Mouse (Mus musculus) E14TG2a.4 (cell line): ENCODE results near the gene Lysmd1.
A peak's percentile ranks its signal among the peaks of the same experiment; 100 is the strongest.

ENCODE experiments used
- H3K27me3 ChIP-seq: 2 replicates; pipeline ENCODE4 v1.6.1; 2014; ENCODE audit warnings: low read length, control low read depth; ENCODE audit not compliant: insufficient read depth
- H3K36me3 ChIP-seq: 2 replicates; pipeline ENCODE4 v1.6.1; 2014; ENCODE audit warnings: low read length, control low read depth; ENCODE audit not compliant: insufficient read depth
- H3K4me1 ChIP-seq: replicated peaks from 2 replicates; pipeline ENCODE4 v1.6.1; 2014; ENCODE audit warnings: low read depth, low read length, control low read depth
- H3K4me3 ChIP-seq: replicated peaks from 2 replicates; pipeline ENCODE4 v1.5.1; 2014; ENCODE audit warnings: mild to moderate bottlenecking, low read length
- H3K9me3 ChIP-seq: 2 replicates; pipeline ENCODE4 v1.6.1; 2014; ENCODE audit warnings: low read length, control low read depth
- CTCF ChIP-seq: conservative IDR thresholded peaks from 2 replicates; pipeline ENCODE4 v1.5.1; 2014; ENCODE audit warnings: low read length
- NANOG ChIP-seq: IDR thresholded peaks from 2 replicates; pipeline ENCODE4 v1.6.1; 2014; ENCODE audit warnings: borderline replicate concordance, low read length, mixed read lengths
- POU5F1 ChIP-seq: IDR thresholded peaks from 2 replicates; pipeline ENCODE4 v1.6.1; 2014; ENCODE audit warnings: low read length, borderline replicate concordance

Gene Lysmd1

DNA sequence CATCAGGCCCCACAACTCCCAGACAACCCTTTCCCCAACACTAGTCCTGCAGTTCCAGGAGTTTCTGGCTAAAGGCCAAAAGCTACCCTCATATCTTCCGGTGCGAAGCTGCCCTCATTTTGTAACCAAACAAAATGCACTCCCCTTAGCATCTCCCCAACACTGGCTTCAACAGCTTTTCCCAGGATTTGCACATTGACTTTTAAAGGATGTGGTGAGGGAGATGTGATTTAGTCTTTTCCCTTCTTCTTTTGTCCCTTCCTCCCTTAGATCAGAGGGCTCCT is 28.4 kb downstream of the Lysmd1 start:
- peaks cover 26% of the 10 kb centered on the region for H3K36me3 ChIP-seq
- H3K9me3 ChIP-seq, result no peaks in the 10 kb centered on the region
- H3K4me1 ChIP-seq, result peaks cover 68% of the 10 kb centered on the region
- peak overlapping the region; percentile 87 for H3K4me3 ChIP-seq
- peaks cover 20% of the 10 kb centered on the region for H3K27me3 ChIP-seq
- no peak for TF ChIP-seq NANOG
- TF ChIP-seq CTCF, result no peak
- TF ChIP-seq POU5F1, result no peak

DNA sequence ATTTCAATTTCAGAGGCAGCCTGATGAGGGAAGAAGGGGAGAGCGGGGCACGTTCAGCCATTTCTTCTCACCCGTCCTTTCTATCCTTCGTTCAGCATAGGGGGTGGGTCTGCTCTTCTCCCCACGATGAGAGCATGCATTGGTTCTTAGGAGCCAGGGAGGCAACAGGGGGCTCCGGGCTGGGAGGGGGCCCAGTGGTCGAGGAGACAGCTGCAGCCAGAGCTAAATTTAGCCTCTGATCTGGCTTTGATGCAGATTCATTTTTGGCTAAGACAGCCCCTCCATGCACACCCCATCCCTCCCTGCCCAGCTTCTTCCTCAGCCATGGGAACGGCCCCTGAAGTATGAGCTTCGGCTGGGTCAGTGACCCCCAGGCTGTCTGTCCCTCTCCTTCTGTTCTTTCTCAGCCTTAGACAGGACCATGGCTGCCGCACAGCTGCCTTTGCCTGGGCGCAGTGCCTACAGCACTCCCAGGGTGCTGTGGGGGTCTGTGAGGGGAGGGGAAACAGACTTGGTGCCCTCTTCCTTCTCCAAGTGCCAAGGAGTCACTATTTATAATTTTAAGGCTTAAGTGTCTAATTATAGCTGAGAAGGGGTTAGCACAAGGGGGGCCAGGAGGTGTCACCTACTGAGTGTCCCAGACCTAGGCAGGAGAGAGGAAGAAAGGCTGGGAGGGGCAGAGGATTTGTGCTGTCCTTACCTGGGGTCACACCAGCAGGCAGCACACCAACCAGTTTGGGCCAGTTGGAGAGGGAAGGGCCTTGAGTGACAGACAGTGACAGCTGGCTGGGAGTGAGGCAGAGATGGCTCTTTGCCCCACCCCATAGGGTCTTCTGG is 29.7 kb downstream of the Lysmd1 start:
- peaks cover 20% of the 10 kb centered on the region for H3K27me3 ChIP-seq
- no peaks in the 10 kb centered on the region for H3K9me3 ChIP-seq
- H3K4me3 ChIP-seq, result peak overlapping the region; percentile 87
- peaks cover 71% of the 10 kb centered on the region for H3K4me1 ChIP-seq
- H3K36me3 ChIP-seq, result peaks cover 39% of the 10 kb centered on the region
- TF ChIP-seq NANOG (no peak), POU5F1 (no peak), CTCF (no peak)

DNA sequence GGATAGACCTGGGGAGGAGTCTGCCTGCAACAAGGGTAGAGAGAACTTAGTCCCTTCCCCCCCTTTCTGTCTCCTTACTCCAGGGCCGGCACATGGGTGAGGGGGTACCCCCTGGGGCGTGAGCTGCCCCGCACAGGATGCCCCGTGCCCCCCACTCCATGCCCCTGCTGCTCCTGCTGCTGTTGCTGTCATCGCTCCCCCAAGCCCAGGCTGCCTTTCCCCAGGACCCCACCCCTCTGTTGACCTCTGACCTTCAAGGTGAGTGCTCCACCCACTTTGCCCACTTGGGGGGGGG is 30.3 kb downstream of the Lysmd1 start:
- Histone ChIP-seq H3K4me3 (peak overlapping the region; percentile 87), H3K36me3 (peaks cover 45% of the 10 kb centered on the region), H3K4me1 (peaks cover 69% of the 10 kb centered on the region), H3K9me3 (no peaks in the 10 kb centered on the region), H3K27me3 (peaks cover 15% of the 10 kb centered on the region)
- TF ChIP-seq NANOG (no peak), CTCF (no peak)

DNA sequence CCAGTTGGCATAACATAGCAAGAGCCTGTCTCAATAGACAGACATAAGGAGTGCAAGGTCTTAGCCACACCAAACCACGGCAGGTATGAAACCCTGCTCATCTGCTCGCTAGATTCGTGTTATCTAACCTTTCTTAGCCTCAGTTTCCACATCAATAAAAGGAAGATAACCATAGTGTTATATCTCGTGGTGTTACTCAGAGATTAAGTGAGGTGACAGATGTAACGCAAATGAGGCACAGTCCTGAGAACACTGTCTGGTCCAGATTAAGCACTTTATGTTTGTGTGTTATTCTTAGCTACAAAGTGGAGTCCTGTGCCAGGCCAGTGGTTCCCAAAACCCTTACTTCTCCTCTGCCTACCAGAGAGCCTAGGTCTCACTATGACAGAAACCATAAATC is 31.0 kb downstream of the Lysmd1 start:
- Histone ChIP-seq H3K27me3 (peaks cover 9% of the 10 kb centered on the region), H3K9me3 (no peaks in the 10 kb centered on the region), H3K4me3 (no peak overlapping the region), H3K4me1 (peaks cover 63% of the 10 kb centered on the region), H3K36me3 (peaks cover 51% of the 10 kb centered on the region)
- TF ChIP-seq CTCF (no peak), POU5F1 (no peak), NANOG (no peak)

DNA sequence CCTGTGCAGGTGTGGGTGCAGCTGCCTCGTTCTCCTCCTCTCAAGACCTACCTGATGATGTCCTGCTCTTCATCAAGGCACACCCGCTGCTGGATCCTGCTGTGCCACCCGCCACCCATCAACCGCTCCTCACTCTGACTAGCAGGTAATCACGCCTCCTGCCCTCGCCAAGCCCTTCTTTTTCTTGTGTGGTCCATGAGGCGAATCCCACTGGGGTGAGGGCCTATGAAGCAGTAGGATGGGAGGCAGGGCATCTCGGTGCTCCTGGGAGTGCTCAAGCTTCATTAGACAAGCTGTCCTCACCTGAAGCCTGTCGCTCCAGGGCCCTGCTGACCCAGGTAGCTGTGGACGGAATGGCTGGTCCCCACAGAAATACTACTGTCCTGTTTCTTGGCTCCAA is 36.1 kb downstream of the Lysmd1 start:
- Histone ChIP-seq H3K36me3 (peaks cover 68% of the 10 kb centered on the region), H3K4me3 (no peak overlapping the region), H3K27me3 (peaks cover 44% of the 10 kb centered on the region), H3K4me1 (peaks cover 34% of the 10 kb centered on the region), H3K9me3 (no peaks in the 10 kb centered on the region)
- TF ChIP-seq NANOG, result no peak
- no peak for TF ChIP-seq POU5F1
- TF ChIP-seq CTCF, result no peak

DNA sequence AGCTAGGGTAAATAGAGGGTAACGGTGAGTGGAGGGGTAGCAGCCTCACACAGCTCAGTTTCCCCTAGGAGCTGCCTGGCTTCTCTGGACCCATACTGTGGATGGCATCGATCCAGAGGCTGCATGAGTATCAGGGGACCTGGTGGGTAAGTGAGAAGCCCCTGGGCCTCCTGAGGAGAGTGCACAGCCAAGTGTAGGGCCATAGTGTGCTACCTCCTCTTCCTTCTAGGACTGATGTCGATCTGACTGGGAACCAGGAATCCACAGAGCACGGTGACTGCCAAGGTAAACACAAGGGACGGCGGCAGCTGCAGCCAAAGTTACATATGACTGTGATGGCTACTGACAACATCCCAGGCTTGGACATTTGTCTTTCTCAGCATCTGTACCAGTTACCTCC is 37.2 kb downstream of the Lysmd1 start:
- Histone ChIP-seq H3K27me3 (peaks cover 46% of the 10 kb centered on the region), H3K4me3 (no peak overlapping the region), H3K36me3 (peaks cover 58% of the 10 kb centered on the region), H3K4me1 (peaks cover 40% of the 10 kb centered on the region), H3K9me3 (no peaks in the 10 kb centered on the region)
- no peak for TF ChIP-seq NANOG
- no peak for TF ChIP-seq CTCF
- no peak for TF ChIP-seq POU5F1

DNA sequence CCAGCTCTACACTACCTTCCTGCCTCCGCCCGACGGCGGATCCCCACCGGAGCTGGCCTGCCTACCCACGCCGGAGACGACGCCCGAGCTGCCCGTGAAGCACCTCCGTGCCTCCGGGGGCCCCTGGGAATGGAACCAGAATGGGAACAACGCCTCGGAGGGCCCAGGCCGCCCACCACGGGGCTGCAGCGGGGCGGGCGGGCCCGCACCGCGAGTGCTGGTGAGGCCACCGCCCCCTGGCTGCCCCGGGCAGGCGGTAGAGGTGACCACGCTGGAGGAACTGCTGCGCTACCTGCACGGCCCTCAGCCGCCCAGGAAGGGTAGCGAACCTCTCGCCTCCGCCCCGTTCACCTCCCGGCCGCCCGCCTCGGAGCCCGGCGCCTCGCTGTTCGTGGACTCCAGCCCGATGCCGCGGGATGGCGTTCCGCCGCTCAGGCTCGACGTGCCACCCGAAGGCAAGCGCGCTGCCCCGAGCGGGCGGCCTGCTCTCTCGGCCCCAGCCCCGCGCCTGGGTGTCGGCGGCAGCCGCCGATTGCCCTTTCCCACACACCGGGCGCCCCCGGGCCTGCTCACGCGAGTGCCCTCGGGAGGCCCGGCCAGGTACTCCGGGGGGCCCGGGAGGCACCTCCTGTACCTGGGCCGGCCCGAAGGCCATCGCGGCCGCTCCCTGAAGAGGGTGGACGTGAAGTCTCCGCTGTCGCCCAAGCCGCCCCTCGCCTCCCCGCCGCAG is 38.8 kb downstream of the Lysmd1 start:
- H3K9me3 ChIP-seq, result no peaks in the 10 kb centered on the region
- peaks cover 44% of the 10 kb centered on the region for H3K36me3 ChIP-seq
- H3K27me3 ChIP-seq, result peaks cover 46% of the 10 kb centered on the region
- TF ChIP-seq NANOG, result no peak
- TF ChIP-seq POU5F1, result no peak
- no peak for TF ChIP-seq CTCF
- peaks cover 43% of the 10 kb centered on the region for H3K4me1 ChIP-seq
- H3K4me3 ChIP-seq, result peak overlapping the region; percentile 75

DNA sequence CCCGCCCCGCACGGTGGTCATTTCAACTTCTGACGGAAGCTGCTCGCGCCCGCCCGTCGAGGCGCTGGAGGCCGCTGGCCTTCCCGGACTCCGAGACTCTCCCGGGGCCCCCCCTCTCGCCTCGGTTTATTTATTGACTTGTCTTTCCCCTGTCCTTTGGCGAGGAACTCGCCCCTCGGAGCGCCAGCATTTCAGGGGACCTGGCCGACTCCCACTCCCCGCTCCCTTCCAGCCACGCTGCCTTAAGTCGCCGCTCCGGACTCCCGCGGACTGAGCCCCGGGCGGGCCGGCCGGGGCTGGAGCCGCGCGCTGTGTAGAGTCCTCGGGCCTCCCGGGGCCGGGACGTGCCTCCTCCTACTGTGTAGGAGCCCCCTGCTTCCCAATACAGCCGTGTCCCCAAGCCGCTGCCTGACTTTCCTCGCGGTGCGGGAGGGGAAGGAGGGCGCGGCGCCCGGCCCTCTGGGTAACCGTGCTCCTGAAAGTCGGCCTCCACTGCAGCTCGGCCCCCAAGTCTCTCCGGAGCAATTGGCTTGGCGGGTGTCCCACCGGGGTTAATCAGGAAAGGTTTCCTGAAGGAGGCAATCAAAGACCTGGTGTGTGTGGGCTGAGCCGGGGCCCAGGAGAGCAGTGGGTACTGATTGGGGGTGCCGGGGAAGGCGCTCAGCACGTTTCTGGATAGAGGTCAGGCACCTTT is 39.5 kb downstream of the Lysmd1 start:
- TF ChIP-seq CTCF (no peak), NANOG (no peak), POU5F1 (no peak)
- H3K27me3 ChIP-seq, result peaks cover 46% of the 10 kb centered on the region

More for the DNA sequence above, 39.5 kb downstream of the Lysmd1 start:
- Histone ChIP-seq H3K36me3 (peaks cover 38% of the 10 kb centered on the region), H3K4me3 (peak overlapping the region; percentile 75), H3K9me3 (no peaks in the 10 kb centered on the region), H3K4me1 (peaks cover 44% of the 10 kb centered on the region)
